Mouse (Mus musculus): ENCODE data around the gene Frmd4a. TPM values are rescaled to one million over a fixed set of nuclear protein-coding genes. Genes with fewer than 3 reads are reported as not detected.

Gene Frmd4a
- polyA plus RNA-seq, 1 experiment from 2014 or later, result 33.1 TPM

GRCm38 (mm10) chr2:4651500-4652285 is 634.2 kb downstream of the Frmd4a start, which contains the start of gene Prpf18:
Prpf18 (minus strand) TSS chr2:4652113.
- Histone ChIP-seq H3K27ac (replicated peaks) (peak within 1 kb of the TSS; percentile 90), H3K27me3 (ENCODE audit: low read depth, poor library complexity, severe bottlenecking) (no peaks in the 10 kb centered on the region), H3K9me3 (replicated peaks) (no peaks in the 10 kb centered on the region), H3K4me1 (peaks cover 18% of the 10 kb centered on the region), H3K36me3 (peaks cover 11% of the 10 kb centered on the region), H3K4me3 (peak within 1 kb of the TSS; percentile 96)
- WGBS, result 2% methylated on average over 40 of the region's 40 CpGs
- peak; percentile 91 for DNase-seq (ENCODE audit: low spot score)

- H3K4me1 ChIP-seq, result no peaks in the 10 kb centered on the region
- WGBS, result 84% methylated on average over 2 of the region's 2 CpGs
- H3K27me3 ChIP-seq (ENCODE audit: low read depth, poor library complexity, severe bottlenecking), result no peaks in the 10 kb centered on the region
- no peaks in the 10 kb centered on the region for H3K36me3 ChIP-seq
- no peak for DNase-seq (ENCODE audit: low spot score)
- H3K4me3 ChIP-seq, result no peak overlapping the region
- no peaks in the 10 kb centered on the region for H3K9me3 ChIP-seq (replicated peaks)
- H3K27ac ChIP-seq (replicated peaks), result no peak overlapping the region
Measured at GRCm38 (mm10) chr2:4660677-4661076, 643.2 kb downstream of the Frmd4a start.

Data from midbrain, embryonic 10.5 days (tissue).